Mouse (Mus musculus) layer of hippocampus, adult 11-12 months (tissue): ENCODE data around the gene Jph4.

Experiments
- DNase-seq: peaks from one replicate; pipeline ENCODE4 v3.0.0; 2022; ENCODE audit warnings: low spot score

Gene Jph4

DNA sequence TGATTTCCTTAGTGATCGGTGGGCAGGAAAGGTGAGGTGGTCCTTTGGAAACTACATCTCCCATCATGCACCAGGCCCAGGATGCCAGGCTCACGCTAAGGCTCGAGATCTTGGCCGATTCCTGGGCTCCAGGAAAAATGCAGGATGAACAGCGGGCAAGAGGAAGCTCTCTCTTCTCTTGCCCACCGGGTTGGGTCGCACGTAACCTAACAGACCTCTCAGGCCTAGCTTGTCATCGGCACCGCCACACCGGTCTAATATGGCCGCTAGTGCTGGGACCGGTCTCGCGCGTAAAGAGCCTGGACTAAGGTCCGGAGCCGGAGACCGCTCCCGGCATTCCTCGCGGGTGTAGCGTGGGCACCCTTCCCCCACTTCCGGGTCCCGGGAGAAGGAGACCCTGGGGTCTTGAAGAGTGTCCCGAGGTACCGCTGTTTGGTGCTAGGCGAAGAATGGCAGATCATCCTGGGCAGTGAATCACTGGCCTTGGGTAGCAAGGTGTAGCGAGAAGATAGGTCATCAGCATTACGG is 22.0 kb downstream of the Jph4 start, which contains the start of gene Thtpa:
Gene Thtpa, plus strand, starts transcription at position 81 of the 528 bp plus-strand sequence.
- DNase-seq, result peak; percentile 80

DNA sequence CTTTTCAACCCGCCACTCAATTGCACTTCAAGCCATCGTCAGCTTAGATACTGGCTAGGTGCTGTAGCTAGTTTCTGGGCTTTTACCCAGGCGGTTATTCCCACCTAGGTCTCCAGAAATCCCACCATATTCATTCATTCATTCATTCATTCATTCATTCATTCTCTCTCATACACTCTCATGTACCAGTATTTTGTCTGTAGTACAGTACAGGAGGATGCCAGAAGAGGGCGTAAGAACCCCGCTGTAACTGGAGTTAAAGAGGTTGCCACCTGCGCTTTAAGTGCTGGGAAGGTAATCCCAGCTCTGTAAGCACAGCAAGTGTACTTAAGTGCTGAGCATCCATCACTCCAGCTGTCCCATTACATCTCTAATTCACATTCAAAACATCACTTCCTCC is 22.8 kb downstream of the Jph4 start:
- no peak for DNase-seq

DNA sequence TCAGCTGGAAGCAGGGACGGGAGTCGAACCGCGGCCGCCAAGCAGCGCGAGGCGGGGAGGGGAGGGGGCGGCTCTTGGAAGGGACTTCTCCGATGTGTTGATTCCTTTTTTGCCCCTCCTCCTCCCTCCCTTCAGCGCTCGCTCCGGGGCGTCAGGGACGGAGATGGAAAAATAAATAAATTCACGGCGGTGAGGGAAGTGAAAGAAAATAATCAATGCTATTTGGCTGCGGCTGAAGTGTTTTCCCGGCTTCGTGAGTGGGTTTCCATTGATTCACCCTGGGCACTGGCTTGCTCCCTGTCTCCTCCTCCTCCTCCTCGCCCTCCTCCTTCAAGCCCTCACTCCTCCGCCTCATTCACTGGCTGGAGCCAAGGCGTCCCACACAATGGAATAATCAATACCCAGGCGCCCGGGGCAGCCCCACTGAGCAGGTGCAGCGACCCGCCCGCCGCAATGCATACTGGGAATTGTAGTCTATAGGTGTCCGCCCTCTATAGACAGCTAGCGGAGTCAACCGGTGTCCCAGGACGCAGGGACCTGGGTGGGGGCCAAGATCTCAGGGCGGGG is 24.6 kb downstream of the Jph4 start, which contains the start of gene Zfhx2:
Gene Zfhx2, minus strand, starts transcription at position 314 of the 567 bp plus-strand sequence.
- peak; percentile 96 for DNase-seq

DNA sequence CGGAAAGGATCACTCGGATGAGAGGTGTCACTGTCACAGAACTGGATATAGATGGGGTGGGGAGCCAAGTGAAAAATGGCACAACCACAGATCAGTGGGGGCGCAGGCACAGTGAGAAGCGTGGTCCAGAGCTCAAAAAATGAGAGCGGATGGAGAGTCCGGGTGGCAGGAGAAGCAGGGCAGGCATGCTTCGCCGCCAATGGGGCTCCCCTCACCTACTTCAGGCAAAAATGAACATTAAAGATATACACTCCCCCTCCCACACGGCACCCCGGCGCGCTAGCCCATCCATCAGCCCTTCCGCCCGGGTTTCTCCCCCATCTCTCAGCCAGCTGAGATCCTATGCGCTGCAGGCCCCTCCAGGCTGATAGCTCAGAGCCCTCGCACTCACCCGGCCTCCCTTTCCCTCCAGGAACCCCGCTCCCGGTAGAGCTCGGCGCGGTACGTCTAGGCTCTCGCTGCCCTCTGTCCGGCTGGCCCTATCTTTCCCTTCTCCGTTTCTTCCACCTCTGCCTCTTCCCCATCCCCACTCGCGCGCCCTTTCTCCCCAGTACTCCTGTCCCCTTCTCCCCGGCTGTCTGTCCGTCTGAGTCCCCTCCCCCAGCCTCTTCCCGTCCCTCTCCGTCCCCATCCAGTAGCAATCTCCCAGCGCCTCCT is 25.4 kb downstream of the Jph4 start:
- DNase-seq, result no peak

DNA sequence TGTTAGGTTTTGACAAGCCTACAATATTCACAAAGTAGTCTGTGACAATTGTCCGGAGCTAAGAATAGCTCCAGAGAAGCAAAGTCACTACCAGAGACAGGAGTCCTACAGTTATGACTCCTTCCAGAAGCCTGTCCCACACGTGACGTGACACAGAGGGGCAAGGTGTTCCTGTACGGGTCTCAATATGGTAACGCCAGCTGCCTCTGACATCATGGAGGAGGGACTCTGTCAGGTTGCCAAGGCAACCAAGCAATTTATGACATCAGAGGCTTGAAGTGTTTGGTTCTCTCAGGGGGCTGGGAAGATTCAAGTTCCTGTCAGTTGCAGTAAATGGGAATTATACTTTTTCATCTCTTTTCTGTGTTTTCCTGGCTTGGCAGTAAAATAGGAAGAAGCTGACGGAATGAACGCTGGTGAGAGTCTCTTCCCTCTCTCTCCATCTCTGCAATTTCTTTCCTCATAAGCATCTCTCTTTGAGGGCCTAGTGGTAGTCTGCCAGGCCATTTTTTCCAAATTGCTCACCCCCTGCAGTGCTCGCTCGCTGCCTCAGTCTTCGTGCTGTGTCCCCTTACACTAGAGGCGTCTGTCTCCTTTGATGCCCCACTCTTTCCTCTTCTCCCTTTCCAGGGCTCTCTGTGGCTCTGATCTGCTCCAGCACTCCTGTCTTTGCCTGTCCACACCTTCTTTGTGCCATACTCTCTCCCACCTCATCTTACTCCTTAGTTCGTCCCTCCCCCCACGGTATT is 27.4 kb downstream of the Jph4 start:
- no peak for DNase-seq

DNA sequence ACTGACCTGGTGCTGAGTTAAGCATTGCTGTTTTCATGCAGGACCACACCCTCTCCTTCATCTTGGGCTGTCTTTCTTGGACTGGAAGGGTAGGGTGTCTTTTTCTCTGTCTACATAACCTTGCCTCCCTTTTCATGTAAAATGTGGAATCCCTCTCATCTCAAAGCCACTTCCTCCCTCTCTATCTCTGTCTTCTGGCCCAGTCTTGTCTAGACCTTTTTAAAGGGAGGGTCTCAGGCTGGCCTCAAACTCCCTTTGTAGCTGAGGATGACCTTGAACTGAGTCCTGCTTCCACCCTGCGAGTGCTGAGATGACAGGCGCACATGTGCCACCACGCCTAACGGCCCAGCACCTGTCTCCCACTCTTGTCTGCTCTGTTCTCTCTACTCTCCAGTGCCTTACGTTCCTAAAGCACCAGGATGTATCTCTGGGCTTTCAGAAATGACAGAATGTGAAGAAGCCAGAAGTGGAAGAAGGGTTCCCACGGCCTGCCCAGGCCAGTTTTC is 30.7 kb downstream of the Jph4 start:
- DNase-seq, result no peak

DNA sequence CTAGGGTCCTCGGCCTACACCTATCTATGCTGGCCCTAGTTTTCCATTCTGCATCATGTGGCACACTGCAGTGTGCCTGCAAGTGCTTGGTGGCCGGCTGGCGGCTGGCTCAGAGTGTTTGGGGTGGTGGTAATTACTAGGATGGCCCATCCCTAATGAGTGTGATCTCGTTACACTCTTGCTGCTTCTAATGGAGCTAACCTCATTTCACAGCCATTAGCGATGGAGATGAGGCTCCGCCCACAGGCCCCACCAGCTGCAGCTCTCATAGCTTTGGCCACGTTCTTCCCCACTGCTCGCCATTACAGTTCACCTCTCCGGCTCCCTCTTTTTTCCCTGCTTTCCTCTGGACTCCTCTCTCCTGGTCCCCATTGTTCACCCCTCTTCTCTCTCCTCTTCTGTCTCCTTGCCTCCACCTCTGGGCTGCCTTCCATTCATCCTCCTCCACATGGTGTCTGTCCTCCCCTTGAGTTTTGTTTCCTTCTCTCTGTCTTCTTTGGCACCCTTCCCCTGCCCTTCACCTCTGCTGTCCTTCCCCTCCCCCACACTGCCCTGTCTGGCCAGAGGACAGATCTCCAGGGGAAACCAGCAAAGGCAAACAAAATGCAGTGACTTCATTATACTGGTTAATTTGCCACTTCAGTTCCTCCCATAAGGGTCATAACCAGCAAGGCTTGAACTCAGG is 31.3 kb downstream of the Jph4 start:
- no peak for DNase-seq

DNA sequence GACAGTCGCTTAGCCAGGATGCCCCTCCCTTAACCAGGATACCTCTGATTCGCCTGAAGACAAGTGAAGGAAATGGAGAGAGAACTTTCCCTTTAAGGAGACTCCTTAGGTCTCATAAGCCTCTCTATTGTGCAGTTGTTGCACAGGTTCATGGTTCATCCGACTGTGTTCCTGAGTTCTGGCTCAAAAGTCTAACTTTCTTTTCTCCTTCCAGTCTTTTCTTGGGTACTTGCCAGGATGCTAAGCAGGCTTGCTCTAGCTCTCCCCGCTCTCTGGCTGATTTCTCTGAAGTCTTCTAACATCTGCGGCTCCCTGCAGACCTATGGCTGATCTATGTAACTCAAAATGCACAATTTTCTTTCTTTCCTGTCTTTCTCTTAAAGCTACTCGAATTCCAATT is 33.3 kb downstream of the Jph4 start:
- no peak for DNase-seq

DNA sequence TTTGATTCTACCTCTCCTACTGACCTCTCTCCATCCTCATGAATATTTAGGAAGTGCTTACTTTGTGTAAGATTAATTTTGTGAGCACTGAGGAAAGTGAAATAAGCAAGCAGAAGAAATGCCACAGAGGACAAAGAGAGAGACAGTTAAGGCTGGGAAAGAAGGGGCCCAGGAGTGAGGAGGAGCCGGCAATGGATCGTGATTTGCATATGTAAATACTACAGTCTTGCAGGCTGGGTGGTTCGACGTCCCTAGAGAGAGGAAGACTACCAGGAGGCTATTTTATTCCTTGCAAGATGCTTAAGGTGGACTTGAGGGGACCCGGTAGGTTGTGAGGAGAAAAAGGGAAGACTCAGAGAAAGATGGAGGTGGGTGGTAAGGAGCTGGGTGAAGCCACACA is 35.6 kb downstream of the Jph4 start:
- DNase-seq, result no peak

DNA sequence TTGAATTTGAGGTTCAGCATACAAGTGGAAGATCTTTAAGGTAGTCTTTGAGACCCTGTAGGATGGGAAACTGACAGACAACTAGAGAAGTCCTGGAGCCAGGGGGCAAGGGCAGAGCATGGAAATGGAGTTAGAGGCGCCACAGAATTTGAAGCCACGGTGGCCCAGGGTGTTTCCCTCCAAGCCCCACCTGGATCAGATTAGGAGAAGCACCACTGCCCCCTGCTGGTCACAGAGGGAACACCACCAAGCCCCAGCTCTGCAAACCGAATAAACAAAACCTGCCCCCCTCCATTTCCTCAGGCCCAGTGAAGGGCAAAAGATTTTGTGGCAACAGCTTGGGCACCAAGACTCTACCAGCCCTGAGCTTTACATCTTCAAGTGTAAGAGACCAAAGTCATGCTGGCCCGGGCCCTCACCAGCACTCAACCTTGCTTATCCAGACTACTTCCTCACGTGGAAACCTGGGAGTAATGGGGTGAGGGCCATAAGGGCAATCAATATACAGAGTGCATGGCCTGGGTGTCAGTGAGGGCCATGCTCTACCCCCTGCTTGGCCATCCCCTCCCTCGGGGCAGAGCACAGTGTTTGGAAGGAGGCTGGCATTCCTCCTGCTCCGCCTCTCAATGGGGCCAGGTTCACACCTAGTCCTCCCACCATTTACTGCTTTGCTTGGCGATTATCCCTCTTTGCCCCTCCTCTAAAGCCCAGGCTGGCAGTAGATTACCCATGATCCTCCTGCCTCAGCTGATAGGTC is 37.3 kb downstream of the Jph4 start:
- peak; percentile 78 for DNase-seq

DNA sequence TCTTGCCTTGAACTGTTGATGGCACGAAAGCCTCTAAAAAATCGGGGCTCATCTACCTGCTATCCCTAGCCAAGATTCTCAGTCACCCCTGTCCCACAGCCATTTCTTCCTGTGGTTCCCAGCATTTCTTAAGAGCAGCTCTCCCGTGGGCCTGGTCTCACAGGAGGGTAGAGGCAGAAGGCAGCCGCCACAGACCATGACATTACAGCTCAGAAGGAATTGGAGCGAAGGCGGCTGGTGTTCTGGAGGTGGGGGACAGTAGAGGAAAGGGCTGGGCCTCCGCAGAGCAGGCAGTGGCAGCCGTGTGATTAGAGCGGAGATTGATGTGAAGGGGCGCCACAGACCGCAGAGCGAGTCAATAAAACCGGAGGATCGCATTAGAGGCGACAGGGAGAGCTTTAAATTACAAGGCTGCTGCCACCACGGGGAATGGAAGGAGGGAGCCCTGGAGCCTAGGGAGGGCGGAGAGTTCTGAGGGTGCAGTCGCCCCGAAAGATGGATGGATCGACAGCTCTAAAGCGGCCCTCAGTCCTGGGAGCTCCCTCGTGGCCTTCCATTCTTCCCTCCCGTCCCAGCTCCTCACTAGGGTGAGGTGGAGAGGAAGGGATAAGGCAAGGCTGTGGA is 38.3 kb downstream of the Jph4 start:
- no peak for DNase-seq

DNA sequence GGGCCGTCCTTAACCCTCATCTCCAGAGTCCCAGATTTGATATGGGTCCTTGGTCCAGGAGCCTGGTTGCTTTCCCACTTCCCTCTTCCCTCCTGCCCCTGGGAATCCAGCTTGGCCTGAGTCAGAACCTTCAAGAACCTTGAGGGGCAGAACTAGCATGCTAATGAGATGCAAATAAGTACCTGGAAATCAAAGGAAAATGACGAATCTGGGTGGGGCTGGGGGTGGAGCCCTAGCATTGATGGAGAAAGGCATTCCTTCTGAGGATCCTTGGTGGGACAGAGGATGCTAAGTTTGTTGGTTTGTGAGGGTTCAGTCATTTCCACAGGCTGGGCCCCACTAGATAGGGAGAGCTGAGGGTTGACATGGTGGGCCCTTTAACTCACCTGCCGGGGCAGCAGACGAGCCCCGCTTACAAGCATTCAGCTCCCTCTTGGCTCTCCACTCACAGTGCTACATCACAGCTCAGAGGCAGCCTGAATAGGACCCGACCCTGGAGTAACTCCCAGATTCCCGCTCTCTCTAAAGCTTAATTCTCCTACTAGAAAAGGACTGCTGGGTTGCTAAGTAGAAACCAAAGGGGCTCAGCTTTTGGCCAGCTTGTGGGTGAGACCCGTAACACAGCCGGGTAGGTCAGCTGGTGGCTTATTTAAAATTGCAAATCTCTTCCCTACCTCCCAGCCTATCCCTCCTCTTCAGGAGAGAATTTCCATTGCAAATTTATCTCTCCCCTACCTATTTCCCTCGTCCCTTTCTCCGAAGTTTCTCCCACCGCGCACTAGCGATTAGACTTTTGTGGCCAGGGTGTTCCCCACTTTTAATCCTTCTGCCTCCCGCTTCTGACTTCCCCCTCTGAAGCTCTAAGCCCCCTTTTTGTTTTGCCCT is 39.0 kb downstream of the Jph4 start:
- DNase-seq, result no peak

DNA sequence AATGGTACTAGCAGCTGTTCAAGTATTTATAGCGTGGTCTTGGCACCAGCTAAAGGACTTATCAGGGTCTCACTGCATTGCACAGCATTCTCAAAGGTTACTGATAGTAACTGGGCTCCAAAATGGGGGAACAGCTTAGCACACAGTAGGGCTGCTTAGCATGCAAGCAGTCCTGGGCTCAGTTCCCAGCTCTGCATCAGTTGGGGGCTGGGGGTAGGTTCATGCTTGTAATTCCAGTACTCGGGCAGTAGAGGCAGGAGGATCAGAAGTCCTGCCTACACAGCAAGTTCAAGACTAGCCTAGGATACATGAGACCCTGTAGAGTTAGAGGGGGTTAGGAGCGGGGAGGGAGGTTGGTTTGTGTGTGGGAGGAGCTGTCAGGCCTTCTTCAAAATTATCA is 39.8 kb downstream of the Jph4 start:
- no peak for DNase-seq

DNA sequence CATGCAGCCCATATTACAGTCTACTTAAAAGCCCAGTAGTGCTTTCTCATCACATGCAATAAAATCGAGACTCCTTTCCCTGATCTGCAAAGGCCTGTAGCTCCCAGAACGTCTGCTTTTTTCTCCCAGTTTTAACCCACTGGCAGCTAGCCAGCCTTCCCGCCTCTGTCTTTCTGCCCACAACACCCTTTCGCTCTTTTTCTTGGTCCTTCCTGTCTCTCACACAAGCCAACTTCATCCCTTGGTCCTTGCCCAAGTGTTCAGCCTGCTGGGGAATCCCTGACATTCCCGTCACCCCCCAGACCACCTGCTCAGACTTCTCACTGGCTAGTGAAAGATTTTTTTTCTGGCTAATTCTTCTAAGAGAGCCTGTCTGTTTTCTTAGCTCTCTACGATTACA is 40.5 kb downstream of the Jph4 start:
- no peak for DNase-seq

DNA sequence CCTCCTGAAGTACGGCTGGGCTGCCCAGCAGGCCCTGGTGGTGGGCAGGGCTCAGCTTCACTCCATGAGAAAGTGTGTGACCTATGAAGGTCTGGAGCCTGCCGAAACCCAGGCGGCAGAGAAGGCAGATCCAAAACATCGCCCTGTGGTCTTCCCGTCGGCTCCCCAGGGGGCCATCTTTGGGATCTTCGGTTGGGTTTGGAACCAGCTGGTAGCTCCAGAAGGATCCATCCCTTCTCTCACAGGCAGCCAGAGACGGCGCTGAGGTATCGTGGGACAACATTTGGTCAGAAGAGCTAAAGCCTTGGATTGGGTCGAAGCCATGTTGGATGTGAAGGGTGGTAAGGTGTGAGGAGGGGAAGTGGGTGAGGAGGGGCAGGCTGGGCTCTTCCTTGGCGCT is 42.3 kb downstream of the Jph4 start:
- no peak for DNase-seq

DNA sequence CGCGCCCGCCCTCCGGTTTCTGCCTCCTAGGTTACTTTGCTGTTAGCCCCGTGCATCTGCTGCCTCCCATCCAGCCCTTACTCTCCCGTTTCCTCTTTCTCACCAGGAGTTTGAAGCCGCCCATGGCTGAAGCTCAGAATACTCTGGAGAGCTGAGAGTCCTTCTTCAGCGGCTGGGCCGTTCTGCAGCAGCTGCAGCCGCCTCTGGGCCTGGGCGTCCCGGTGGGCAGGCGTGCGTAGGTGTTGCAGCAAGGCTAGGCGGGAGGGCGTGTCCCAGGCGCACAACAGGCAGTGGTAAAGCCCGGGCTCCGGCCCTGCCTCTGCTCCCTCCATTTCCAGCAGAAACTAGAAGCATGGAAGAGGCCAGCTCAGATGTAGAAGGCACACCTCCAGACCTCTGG is 45.0 kb downstream of the Jph4 start:
- no peak for DNase-seq

DNA sequence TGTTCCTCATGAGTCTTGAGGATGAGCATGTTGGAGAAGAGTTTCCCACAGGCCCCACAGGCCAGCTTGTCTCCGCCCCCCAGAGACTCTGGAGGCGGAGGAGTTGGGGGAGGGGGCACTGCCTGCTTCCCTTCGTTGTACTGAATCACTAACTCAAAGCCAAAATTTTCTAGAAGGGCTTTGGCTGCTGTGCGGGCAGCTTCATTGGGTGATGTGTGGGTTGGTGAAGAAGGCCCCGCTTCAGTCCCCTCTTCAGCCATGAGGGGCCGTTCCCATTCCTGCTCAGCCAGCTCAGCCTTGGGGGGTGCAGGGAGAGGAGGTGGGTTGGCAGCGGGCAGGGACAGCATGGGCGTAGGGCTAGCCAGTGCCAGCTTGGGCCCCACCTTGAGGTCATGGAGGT is 50.7 kb downstream of the Jph4 start:
- no peak for DNase-seq

DNA sequence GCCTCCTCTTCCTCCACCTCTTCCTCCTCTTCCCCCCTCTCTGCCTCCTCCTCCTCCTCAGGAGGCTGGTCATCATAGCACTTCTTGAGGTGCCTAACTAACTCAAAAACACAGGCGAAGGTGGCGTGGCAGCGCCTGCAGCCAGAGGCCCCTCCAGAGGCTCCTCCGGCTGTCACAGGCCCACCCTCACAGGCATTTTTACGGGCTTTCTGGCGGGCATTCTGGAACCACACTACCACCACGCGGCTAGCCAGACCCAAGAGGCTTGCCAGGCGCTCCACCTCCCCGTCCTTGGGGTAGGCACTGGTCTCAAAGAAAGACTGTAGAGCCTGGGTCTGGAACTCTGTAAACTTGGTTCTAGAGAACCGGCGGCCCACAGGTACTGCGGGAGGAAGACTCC is 51.3 kb downstream of the Jph4 start:
- DNase-seq, result no peak

DNA sequence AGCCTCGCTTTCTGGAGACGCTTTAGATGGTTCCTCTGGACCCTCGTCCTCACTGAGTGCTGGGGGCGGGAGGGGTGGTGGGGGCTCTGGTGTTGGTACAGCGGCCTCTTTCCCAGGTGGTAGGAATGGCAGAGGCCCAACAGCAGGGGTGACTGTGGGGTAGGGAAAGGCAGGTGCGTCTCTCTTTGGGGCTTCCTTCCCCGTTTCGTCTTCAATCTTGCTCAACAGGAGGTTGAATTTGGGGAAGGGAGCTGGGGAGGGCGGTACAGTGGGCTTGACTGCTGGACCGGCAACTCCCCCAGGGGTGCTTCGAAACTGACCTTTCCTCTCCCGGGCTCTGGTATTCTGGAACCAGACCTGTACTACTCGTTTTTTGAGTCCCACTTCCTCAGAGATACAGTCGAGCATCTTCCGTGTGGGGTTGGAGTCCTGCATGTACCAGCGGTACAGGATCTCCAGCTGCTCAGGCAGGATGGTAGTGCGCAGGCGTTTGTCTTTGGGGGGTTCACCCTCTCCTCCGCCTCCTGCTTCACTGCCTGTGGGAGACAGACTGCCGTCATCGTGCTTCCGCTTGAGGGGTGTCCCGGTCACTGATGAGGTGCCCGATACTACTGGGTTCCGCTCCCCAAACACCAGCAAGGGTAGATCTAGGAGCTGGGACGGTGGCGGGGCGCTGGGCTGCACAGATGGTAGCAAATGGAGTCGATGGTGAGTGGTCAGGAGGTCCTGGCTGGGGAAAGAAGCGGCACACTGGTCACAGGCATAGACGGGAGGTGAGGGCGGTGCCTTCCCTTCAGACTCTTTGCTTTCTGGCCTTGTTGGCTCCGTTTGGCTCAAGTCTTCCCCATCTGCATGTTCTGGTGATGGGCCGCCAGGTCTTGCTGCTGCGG is 52.0 kb downstream of the Jph4 start:
- no peak for DNase-seq
